Mouse (Mus musculus): ENCODE measurements around the gene Midn. TPM values are rescaled to one million over a fixed set of nuclear protein-coding genes. Genes with fewer than 3 reads are reported as not detected.

The Midn gene
- total RNA-seq (2022), result 10 to 100 TPM; 20.8 to 36.0 (median 29.5) TPM

- peak; percentile 80 to 83 for DNase-seq (ENCODE audit: low spot score in 2 of 2)
Measured at GRCm38 (mm10) chr10:80147719-80148601, at the start of gene Midn. Gene Midn (plus strand): TSS chr10:80148272.

- no peak for DNase-seq (ENCODE audit: low spot score in 2 of 2)
Measured at GRCm38 (mm10) chr10:80098630-80099029, 49.4 kb upstream of the Midn start.

GRCm38 (mm10) chr10:80100982-80101381 is 47.1 kb upstream of the Midn start:
- DNase-seq (ENCODE audit: low spot score in 2 of 2), result no peak

GRCm38 (mm10) chr10:80102216-80102915 is 45.7 kb upstream of the Midn start:
- DNase-seq (ENCODE audit: low spot score in 2 of 2), result peak; percentile 80 to 84

- DNase-seq (ENCODE audit: low spot score in 2 of 2), result no peak
Measured at GRCm38 (mm10) chr10:80103032-80103431, 45.0 kb upstream of the Midn start.

GRCm38 (mm10) chr10:80104181-80104580 is 43.9 kb upstream of the Midn start:
- no peak for DNase-seq (ENCODE audit: low spot score in 2 of 2)

GRCm38 (mm10) chr10:80105460-80105859 is 42.6 kb upstream of the Midn start, which contains the start of gene Sbno2:
Gene Sbno2 (minus strand): TSS chr10:80105571.
- DNase-seq (ENCODE audit: low spot score in 2 of 2), result no peak

GRCm38 (mm10) chr10:80105926-80106325 is 42.1 kb upstream of the Midn start:
- DNase-seq (ENCODE audit: low spot score in 2 of 2), result no peak

GRCm38 (mm10) chr10:80107678-80108077 is 40.4 kb upstream of the Midn start:
- DNase-seq (ENCODE audit: low spot score in 2 of 2), result no peak

GRCm38 (mm10) chr10:80114341-80115284 is 33.5 kb upstream of the Midn start:
- DNase-seq (ENCODE audit: low spot score in 2 of 2), result peak; percentile 86 to 87

- peak; percentile 98 to 99 for DNase-seq (ENCODE audit: low spot score in 2 of 2)
Measured at GRCm38 (mm10) chr10:80115290-80115943, 32.7 kb upstream of the Midn start, which contains the start of gene Stk11. Gene Stk11 (plus strand): TSS chr10:80115803.

GRCm38 (mm10) chr10:80115944-80116335 is 32.1 kb upstream of the Midn start:
- no peak for DNase-seq (ENCODE audit: low spot score in 2 of 2)

GRCm38 (mm10) chr10:80116563-80116926 is 31.5 kb upstream of the Midn start:
- DNase-seq (ENCODE audit: low spot score in 2 of 2), result no peak

GRCm38 (mm10) chr10:80116927-80117691 is 31.0 kb upstream of the Midn start:
- peak; percentile 60 to 81 for DNase-seq (ENCODE audit: low spot score in 2 of 2)

GRCm38 (mm10) chr10:80117736-80118135 is 30.3 kb upstream of the Midn start:
- no peak for DNase-seq (ENCODE audit: low spot score in 2 of 2)

GRCm38 (mm10) chr10:80118552-80118951 is 29.5 kb upstream of the Midn start:
- no peak for DNase-seq (ENCODE audit: low spot score in 2 of 2)

GRCm38 (mm10) chr10:80120146-80120545 is 27.9 kb upstream of the Midn start:
- peak in 1 of 2 experiments; percentile 49 for DNase-seq (ENCODE audit: low spot score in 2 of 2)

- DNase-seq (ENCODE audit: low spot score in 2 of 2), result no peak
Measured at GRCm38 (mm10) chr10:80121639-80122038, 26.4 kb upstream of the Midn start.

GRCm38 (mm10) chr10:80123932-80124562 is 24.0 kb upstream of the Midn start:
- DNase-seq (ENCODE audit: low spot score in 2 of 2), result no peak

All from gastrocnemius, adult 8-10 months (tissue).